Comparison of ENCODE assay signal across 11 mouse cellular contexts in the genomic region with DNA sequence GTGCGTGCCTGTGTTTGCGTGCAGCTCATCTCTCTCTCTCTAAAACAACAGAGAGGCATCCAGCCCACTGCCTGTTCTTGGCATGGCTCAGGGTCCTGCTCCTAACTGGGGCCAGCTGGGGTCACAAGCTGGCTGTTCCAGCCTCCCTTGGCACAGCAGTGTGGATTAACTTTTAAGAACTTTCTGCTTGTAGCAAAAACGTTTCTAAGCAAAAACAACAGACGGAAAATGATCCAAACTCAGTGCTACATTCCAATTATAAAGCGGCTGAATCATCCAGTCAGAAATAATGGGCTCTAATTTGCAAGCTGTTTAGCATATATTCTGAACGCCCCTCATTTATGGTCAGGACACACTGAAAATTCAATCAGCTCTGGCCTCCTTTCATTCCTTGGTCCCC.
DNase-seq lines count a peak whose midpoint lies in the region; ATAC-seq lines count a peak whose summit lies in the region.
"Had no signal": no experiment of that assay in that cellular context is flagged by ENCODE, and none has a peak within 500 bp of the region (broad histone marks: within the 10 kb centered on the region; RNA-seq: fewer than 3 reads in every experiment).

No protein-coding gene starts in this region.

- H3K4me1 ChIP-seq in midbrain, embryonic 12.5 days: peaks cover 22% of the 10 kb centered on the region; the same call in 1 of the 2 replicates
- H3K4me1 ChIP-seq in midbrain, embryonic 11.5 days (ENCODE audit: control insufficient read depth, insufficient read depth, low read length): no peaks in the 10 kb centered on the region
- peaks cover 25% of the 10 kb centered on the region for H3K4me1 ChIP-seq in embryonic facial prominence, embryonic 15.5 days
- H3K4me1 ChIP-seq in hindbrain, embryonic 15.5 days (replicated peaks): peaks cover 36% of the 10 kb centered on the region
- H3K4me1 ChIP-seq: lung, embryonic 15.5 days had no signal

- H3K9ac ChIP-seq in midbrain, embryonic 12.5 days (replicated peaks): no peak overlapping the region; the same call in 1 of the 2 replicates
- no peak overlapping the region for H3K9ac ChIP-seq in midbrain, embryonic 11.5 days (ENCODE audit: low read length)
- H3K9ac ChIP-seq in embryonic facial prominence, embryonic 15.5 days: no peak overlapping the region
- no peak overlapping the region; the same call in 1 of the 2 replicates for H3K9ac ChIP-seq in hindbrain, embryonic 15.5 days
- H3K9ac ChIP-seq: lung, embryonic 15.5 days had no signal

- no peaks in the 10 kb centered on the region for H3K27me3 ChIP-seq in midbrain, embryonic 12.5 days
- H3K27me3 ChIP-seq in midbrain, embryonic 11.5 days (ENCODE audit: control insufficient read depth, insufficient read depth, low read length): no peaks in the 10 kb centered on the region
- H3K27me3 ChIP-seq in embryonic facial prominence, embryonic 15.5 days: no peaks in the 10 kb centered on the region
- no peaks in the 10 kb centered on the region for H3K27me3 ChIP-seq in hindbrain, embryonic 15.5 days
- H3K27me3 ChIP-seq: lung, embryonic 15.5 days had no signal

- H3K4me2 ChIP-seq in midbrain, embryonic 12.5 days (replicated peaks): no peak overlapping the region
- no peak overlapping the region for H3K4me2 ChIP-seq in midbrain, embryonic 11.5 days
- H3K4me2 ChIP-seq in embryonic facial prominence, embryonic 15.5 days (replicated peaks): no peak overlapping the region
- H3K4me2 ChIP-seq in hindbrain, embryonic 15.5 days: no peak overlapping the region
- H3K4me2 ChIP-seq: lung, embryonic 15.5 days had no signal

- whole genome bisulfite sequencing in midbrain, embryonic 12.5 days: 74% methylated on average over 6 of the region's 6 CpGs
- WGBS in midbrain, embryonic 11.5 days: 77% methylated on average over 6 of the region's 6 CpGs
- 36% methylated on average over 6 of the region's 6 CpGs for WGBS in embryonic facial prominence, embryonic 15.5 days
- 46% methylated on average over 6 of the region's 6 CpGs for WGBS in hindbrain, embryonic 15.5 days

- H3K4me3 ChIP-seq in midbrain, embryonic 12.5 days: no peak overlapping the region
- no peak overlapping the region for H3K4me3 ChIP-seq in midbrain, embryonic 11.5 days (ENCODE audit: low read depth, low read length)
- no peak overlapping the region for H3K4me3 ChIP-seq in embryonic facial prominence, embryonic 15.5 days (replicated peaks)
- no peak overlapping the region for H3K4me3 ChIP-seq in hindbrain, embryonic 15.5 days
- H3K4me3 ChIP-seq: lung, embryonic 15.5 days had no signal

- 0 out of 2 replicates have a peak overlapping the region, but pooled peaks have one; percentile 22 for H3K27ac ChIP-seq in midbrain, embryonic 12.5 days (replicated peaks)
- no peak overlapping the region for H3K27ac ChIP-seq in midbrain, embryonic 11.5 days (ENCODE audit: low read depth, low read length)
- H3K27ac ChIP-seq in embryonic facial prominence, embryonic 15.5 days (replicated peaks): peak overlapping the region; percentile 77
- peak overlapping the region; percentile 75 for H3K27ac ChIP-seq in hindbrain, embryonic 15.5 days (replicated peaks)
- H3K27ac ChIP-seq: lung, embryonic 15.5 days had no signal

- H3K36me3 ChIP-seq in midbrain, embryonic 12.5 days: no peaks in the 10 kb centered on the region
- H3K36me3 ChIP-seq in midbrain, embryonic 11.5 days (ENCODE audit: control insufficient read depth, insufficient read depth, low read length): no peaks in the 10 kb centered on the region
- no peaks in the 10 kb centered on the region for H3K36me3 ChIP-seq in embryonic facial prominence, embryonic 15.5 days
- H3K36me3 ChIP-seq in hindbrain, embryonic 15.5 days: no peaks in the 10 kb centered on the region
- H3K36me3 ChIP-seq: lung, embryonic 15.5 days had no signal

- no peaks in the 10 kb centered on the region for H3K9me3 ChIP-seq in midbrain, embryonic 12.5 days
- no peaks in the 10 kb centered on the region for H3K9me3 ChIP-seq in midbrain, embryonic 11.5 days (ENCODE audit: control insufficient read depth, low read length)
- H3K9me3 ChIP-seq in embryonic facial prominence, embryonic 15.5 days (replicated peaks): no peaks in the 10 kb centered on the region
- H3K9me3 ChIP-seq in hindbrain, embryonic 15.5 days: no peaks in the 10 kb centered on the region
- H3K9me3 ChIP-seq: lung, embryonic 15.5 days had no signal

- no peak for DNase-seq in midbrain, embryonic 11.5 days (ENCODE audit: low spot score, missing footprints)
- peak; percentile 32 for DNase-seq in skeletal muscle tissue, adult 2 months (ENCODE audit: low read depth, low spot score)
- no peak for DNase-seq in spleen, postnatal 36 days (ENCODE audit: low spot score in 2 of 2)
- DNase-seq in spleen, postnatal 14 days (ENCODE audit: low spot score in 2 of 2): no peak
- DNase-seq: cerebellum, adult 18-20 months; thymus, adult 2 months had no signal

- ATAC-seq in midbrain, embryonic 12.5 days (ENCODE audit: low FRiP score, low read depth): no peak
- ATAC-seq in midbrain, embryonic 11.5 days (ENCODE audit: low FRiP score): no peak
- no peak for ATAC-seq in embryonic facial prominence, embryonic 15.5 days (ENCODE audit: insufficient number of reproducible peaks, low FRiP score, low TSS enrichment, low read depth)
- no peak for ATAC-seq in hindbrain, embryonic 15.5 days (ENCODE audit: low FRiP score, low read depth)
- ATAC-seq: intestine, postnatal 0 days had no signal
